Mouse (Mus musculus): ENCODE results near the gene Mms19.

Mms19 gene

GRCm38 (mm10) chr19:41900495-41901090 lies 80.4 kb downstream of the Mms19 start:
- DNase-seq (ENCODE audit: low read depth, low spot score): no peak

DNA sequence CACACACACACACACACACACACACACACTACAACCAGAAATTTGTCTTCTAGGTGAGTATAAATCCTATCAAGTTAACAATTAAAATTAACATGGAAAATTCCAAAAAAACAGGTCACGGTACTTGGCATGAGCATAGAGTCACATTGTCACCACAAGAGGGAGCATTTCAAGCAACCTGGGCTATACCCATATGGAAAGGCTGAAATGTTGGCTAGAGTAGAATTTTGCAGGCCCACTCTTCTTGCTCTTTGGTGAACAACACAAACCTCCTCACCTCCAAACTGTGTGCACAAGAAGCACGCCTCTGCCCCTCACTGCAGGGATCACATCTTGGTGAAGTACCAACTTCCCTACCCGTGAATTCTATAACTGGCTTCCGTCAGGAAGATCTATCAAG lies 82.1 kb downstream of the Mms19 start:
- DNase-seq (ENCODE audit: low read depth, low spot score): no peak

- no peak for DNase-seq (ENCODE audit: low read depth, low spot score)
These were observed 84.6 kb downstream of the Mms19 start for GRCm38 (mm10) chr19:41896319-41896711.

DNA sequence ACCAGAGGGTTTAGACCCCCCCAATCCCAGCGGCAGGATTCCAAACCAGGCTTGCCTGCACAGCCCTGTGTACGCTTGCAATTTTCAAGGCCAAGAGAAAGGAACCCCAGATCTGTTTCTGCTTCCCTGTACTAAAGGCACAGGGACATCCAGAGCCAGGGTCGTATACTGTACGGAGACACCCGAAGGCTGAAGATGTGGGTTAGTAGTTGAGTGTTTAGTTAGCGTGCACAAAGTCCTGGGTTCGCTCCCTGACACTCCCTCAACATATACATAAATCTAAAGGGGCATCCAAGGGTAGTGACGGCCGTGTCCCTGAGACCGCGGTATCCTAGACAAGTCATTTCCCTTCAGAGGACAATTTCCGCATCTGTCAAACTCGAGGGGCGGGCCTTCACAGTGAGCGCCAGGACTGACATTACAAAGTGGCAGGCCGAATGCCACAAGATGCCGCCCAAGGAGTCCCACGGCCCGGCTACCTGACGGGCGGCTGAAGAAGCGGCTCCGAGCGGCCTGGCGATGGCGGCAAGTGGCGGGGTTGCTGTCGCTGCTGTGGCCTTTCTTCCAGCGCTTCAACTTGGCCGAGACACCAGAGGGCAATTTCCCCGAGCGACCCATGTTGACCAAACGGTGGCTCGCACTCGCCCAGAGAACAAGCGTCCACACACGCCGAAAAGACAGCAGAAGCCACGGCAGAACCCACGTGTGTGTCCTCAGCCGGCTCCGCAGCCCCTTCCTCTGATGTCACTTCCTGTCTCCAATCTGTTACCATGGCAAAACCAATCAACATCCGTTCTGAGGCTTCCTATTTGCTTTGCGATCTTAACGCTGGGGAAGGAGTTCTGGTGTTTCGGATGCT lies 85.3 kb downstream of the Mms19 start, which contains the start of gene Rrp12:
TSS of gene Rrp12 (minus strand) at position 714 of the 859 bp plus-strand sequence.
- DNase-seq (ENCODE audit: low read depth, low spot score): peak; percentile 92

GRCm38 (mm10) chr19:41894959-41895358 lies 86.0 kb downstream of the Mms19 start:
- DNase-seq (ENCODE audit: low read depth, low spot score): no peak
